Mouse (Mus musculus): ENCODE measurements around the gene Wdr11.

Gene Wdr11

GRCm38 (mm10) chr7:129591371-129592131 is at the start of gene Wdr11:
Gene Wdr11 (plus strand): TSS chr7:129591863.
- DNase-seq, result peak; percentile 87 to 88

GRCm38 (mm10) chr7:129567541-129567940 is 24.1 kb upstream of the Wdr11 start:
- DNase-seq, result no peak

GRCm38 (mm10) chr7:129568338-129568737 is 23.3 kb upstream of the Wdr11 start:
- no peak for DNase-seq

- DNase-seq, result no peak
Measured at GRCm38 (mm10) chr7:129574471-129574870, 17.2 kb upstream of the Wdr11 start.

- DNase-seq, result no peak
Measured at GRCm38 (mm10) chr7:129575110-129575784, 16.4 kb upstream of the Wdr11 start.

GRCm38 (mm10) chr7:129592132-129592745 is 576 bp downstream of the Wdr11 start:
- DNase-seq, result no peak

GRCm38 (mm10) chr7:129597186-129597585 is 5.5 kb downstream of the Wdr11 start:
- no peak for DNase-seq

- no peak for DNase-seq
Measured at GRCm38 (mm10) chr7:129606291-129606690, 14.6 kb downstream of the Wdr11 start.

- DNase-seq, result no peak
Measured at GRCm38 (mm10) chr7:129621141-129621540, 29.5 kb downstream of the Wdr11 start.

- DNase-seq, result no peak
Measured at GRCm38 (mm10) chr7:129630351-129630750, 38.7 kb downstream of the Wdr11 start.

- DNase-seq, result no peak
Measured at GRCm38 (mm10) chr7:129631453-129631852, 39.8 kb downstream of the Wdr11 start.

GRCm38 (mm10) chr7:129635898-129636640 is 44.4 kb downstream of the Wdr11 start:
- no peak for DNase-seq

GRCm38 (mm10) chr7:129636992-129637391 is 45.3 kb downstream of the Wdr11 start:
- no peak for DNase-seq

GRCm38 (mm10) chr7:129637906-129638475 is 46.3 kb downstream of the Wdr11 start:
- no peak for DNase-seq

- no peak for DNase-seq
Measured at GRCm38 (mm10) chr7:129639006-129639405, 47.3 kb downstream of the Wdr11 start.

- no peak for DNase-seq
Measured at GRCm38 (mm10) chr7:129639833-129640232, 48.2 kb downstream of the Wdr11 start.

- DNase-seq, result no peak
Measured at GRCm38 (mm10) chr7:129643290-129643689, 51.6 kb downstream of the Wdr11 start.

GRCm38 (mm10) chr7:129647798-129648197 is 56.1 kb downstream of the Wdr11 start:
- DNase-seq, result no peak

GRCm38 (mm10) chr7:129648938-129649337 is 57.3 kb downstream of the Wdr11 start:
- peak; percentile 79 to 89 for DNase-seq

- DNase-seq, result no peak
Measured at GRCm38 (mm10) chr7:129650717-129651116, 59.1 kb downstream of the Wdr11 start.

GRCm38 (mm10) chr7:129651781-129652180 is 60.1 kb downstream of the Wdr11 start:
- DNase-seq, result no peak

GRCm38 (mm10) chr7:129652901-129653460 is 61.3 kb downstream of the Wdr11 start:
- DNase-seq, result no peak
